Mouse (Mus musculus): ENCODE results near the gene Fuca1. TPM values are rescaled to one million over a fixed set of nuclear protein-coding genes. Genes with fewer than 3 reads are reported as not detected.

The Fuca1 gene
- polyA plus RNA-seq, 1 experiment from 2014 or later, result 70.1 TPM

DNA sequence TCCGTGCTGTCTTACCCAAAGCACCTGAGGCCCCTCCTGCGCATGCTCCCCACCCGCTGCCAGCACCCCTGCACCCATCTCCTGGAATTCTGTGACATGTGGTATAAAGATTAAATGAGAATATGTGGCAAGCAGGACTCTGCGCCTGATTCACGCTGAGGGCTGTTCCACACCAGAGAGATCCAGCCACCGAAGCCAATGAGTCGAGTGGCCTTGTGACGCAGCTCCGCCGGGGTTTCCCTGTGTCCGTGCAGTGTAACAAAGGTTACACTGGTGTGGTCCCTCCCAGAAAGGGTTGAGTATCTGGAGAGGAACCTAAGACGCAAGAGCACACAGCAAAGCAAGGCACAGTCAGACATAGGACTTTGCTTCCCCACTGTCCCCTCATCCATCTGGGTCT, 34.9 kb upstream of the Fuca1 start:
- H3K4me1 ChIP-seq (ENCODE audit: control insufficient read depth, insufficient read depth, low read length), result no peaks in the 10 kb centered on the region
- no peak overlapping the region for H3K9ac ChIP-seq (ENCODE audit: low read depth, low read length)
- WGBS, result 90% methylated on average over 12 of the region's 12 CpGs
- H3K9me3 ChIP-seq (replicated peaks; ENCODE audit: control insufficient read depth, low read length, poor library complexity, severe bottlenecking), result no peaks in the 10 kb centered on the region
- no peak overlapping the region for H3K27ac ChIP-seq (ENCODE audit: low read length)
- H3K36me3 ChIP-seq (ENCODE audit: control insufficient read depth, insufficient read depth, low read length), result no peaks in the 10 kb centered on the region
- ATAC-seq, result no peak
- H3K27me3 ChIP-seq (ENCODE audit: control insufficient read depth, insufficient read depth, low read depth, low read length), result no peaks in the 10 kb centered on the region
- H3K4me2 ChIP-seq (ENCODE audit: low read length), result no peak overlapping the region
- no peak overlapping the region for H3K4me3 ChIP-seq (ENCODE audit: low read depth, low read length)

- Histone ChIP-seq H3K9ac (ENCODE audit: low read depth, low read length) (no peak overlapping the region), H3K27ac (ENCODE audit: low read length) (no peak overlapping the region), H3K36me3 (ENCODE audit: control insufficient read depth, insufficient read depth, low read length) (no peaks in the 10 kb centered on the region), H3K4me2 (ENCODE audit: low read length) (no peak overlapping the region), H3K27me3 (ENCODE audit: control insufficient read depth, insufficient read depth, low read depth, low read length) (no peaks in the 10 kb centered on the region), H3K4me3 (ENCODE audit: low read depth, low read length) (no peak overlapping the region), H3K9me3 (replicated peaks; ENCODE audit: control insufficient read depth, low read length, poor library complexity, severe bottlenecking) (no peaks in the 10 kb centered on the region), H3K4me1 (ENCODE audit: control insufficient read depth, insufficient read depth, low read length) (no peaks in the 10 kb centered on the region)
- no peak for ATAC-seq
- 87% methylated on average over 4 of the region's 4 CpGs for WGBS
Observed at GRCm38 (mm10) chr4:135886184-135886583, 34.4 kb upstream of the Fuca1 start.

DNA sequence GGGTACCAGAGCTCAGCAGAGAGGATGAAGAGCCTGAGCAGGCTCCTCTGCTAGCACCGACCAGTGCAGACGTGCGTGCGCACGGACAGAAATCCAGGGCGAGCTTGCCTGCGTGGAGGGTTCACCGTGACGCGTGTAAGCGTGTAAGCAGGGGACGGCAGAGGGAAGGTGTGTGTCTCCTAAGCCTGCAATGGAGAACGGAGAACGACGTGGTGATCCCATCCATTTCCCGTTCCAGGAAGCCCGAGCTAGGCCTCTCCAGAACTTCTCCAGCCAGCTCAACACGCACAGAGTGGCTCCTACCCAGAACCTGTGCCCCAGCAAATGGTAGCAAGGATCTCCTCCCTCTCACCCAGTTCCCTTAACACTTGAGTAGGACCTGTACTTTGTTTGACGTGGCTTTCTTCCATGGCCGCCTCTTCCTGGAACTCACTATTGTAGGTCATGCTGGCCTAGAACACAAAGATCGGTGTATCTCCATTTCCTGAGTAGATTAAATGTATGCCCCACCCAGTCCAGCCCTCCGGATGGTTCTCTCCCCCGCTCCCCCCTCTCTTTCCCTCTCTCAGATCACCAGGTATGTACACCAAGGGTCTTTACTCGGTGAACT, 32.0 kb upstream of the Fuca1 start:
- 93% methylated on average over 24 of the region's 24 CpGs for WGBS
- H3K4me2 ChIP-seq (ENCODE audit: low read length), result no peak overlapping the region
- no peaks in the 10 kb centered on the region for H3K9me3 ChIP-seq (replicated peaks; ENCODE audit: control insufficient read depth, low read length, poor library complexity, severe bottlenecking)
- H3K4me3 ChIP-seq (ENCODE audit: low read depth, low read length), result no peak overlapping the region
- no peaks in the 10 kb centered on the region for H3K4me1 ChIP-seq (ENCODE audit: control insufficient read depth, insufficient read depth, low read length)
- H3K36me3 ChIP-seq (ENCODE audit: control insufficient read depth, insufficient read depth, low read length), result no peaks in the 10 kb centered on the region
- H3K27ac ChIP-seq (ENCODE audit: low read length), result no peak overlapping the region
- no peak overlapping the region for H3K9ac ChIP-seq (ENCODE audit: low read depth, low read length)
- H3K27me3 ChIP-seq (ENCODE audit: control insufficient read depth, insufficient read depth, low read depth, low read length), result no peaks in the 10 kb centered on the region
- no peak for ATAC-seq

- H3K27ac ChIP-seq (ENCODE audit: low read length), result no peak overlapping the region
- no peaks in the 10 kb centered on the region for H3K27me3 ChIP-seq (ENCODE audit: control insufficient read depth, insufficient read depth, low read depth, low read length)
- no peak overlapping the region for H3K4me3 ChIP-seq (ENCODE audit: low read depth, low read length)
- no peaks in the 10 kb centered on the region for H3K36me3 ChIP-seq (ENCODE audit: control insufficient read depth, insufficient read depth, low read length)
- H3K4me1 ChIP-seq (ENCODE audit: control insufficient read depth, insufficient read depth, low read length), result no peaks in the 10 kb centered on the region
- no peak overlapping the region for H3K4me2 ChIP-seq (ENCODE audit: low read length)
- H3K9me3 ChIP-seq (replicated peaks; ENCODE audit: control insufficient read depth, low read length, poor library complexity, severe bottlenecking), result no peaks in the 10 kb centered on the region
- 80% methylated on average over 7 of the region's 7 CpGs for WGBS
- no peak for ATAC-seq
- H3K9ac ChIP-seq (ENCODE audit: low read depth, low read length), result no peak overlapping the region
Observed at GRCm38 (mm10) chr4:135889146-135889883, 31.2 kb upstream of the Fuca1 start.

DNA sequence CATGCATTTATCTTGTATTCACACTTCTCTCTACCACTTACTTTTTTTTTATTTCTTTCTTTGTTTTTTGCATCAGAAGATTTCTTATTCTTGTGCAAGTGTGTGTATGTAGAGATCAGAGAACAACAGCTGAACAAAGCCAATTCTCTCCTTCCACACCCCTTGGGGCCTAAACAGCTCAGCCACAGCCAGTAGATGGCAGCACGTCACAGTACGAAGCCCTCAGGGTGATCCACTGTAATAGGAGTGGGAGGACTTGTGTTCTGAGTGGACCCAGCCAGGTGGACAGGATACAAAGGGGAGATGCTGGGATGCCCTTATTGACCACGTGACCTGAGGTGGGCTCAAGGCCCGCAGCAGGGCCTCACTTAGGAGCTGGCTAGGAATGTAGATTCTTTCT, 30.7 kb upstream of the Fuca1 start:
- no peak overlapping the region for H3K4me3 ChIP-seq (ENCODE audit: low read depth, low read length)
- no peaks in the 10 kb centered on the region for H3K36me3 ChIP-seq (ENCODE audit: control insufficient read depth, insufficient read depth, low read length)
- no peaks in the 10 kb centered on the region for H3K9me3 ChIP-seq (replicated peaks; ENCODE audit: control insufficient read depth, low read length, poor library complexity, severe bottlenecking)
- H3K4me1 ChIP-seq (ENCODE audit: control insufficient read depth, insufficient read depth, low read length), result no peaks in the 10 kb centered on the region
- no peak overlapping the region for H3K27ac ChIP-seq (ENCODE audit: low read length)
- no peak overlapping the region for H3K9ac ChIP-seq (ENCODE audit: low read depth, low read length)
- H3K4me2 ChIP-seq (ENCODE audit: low read length), result no peak overlapping the region
- no peaks in the 10 kb centered on the region for H3K27me3 ChIP-seq (ENCODE audit: control insufficient read depth, insufficient read depth, low read depth, low read length)
- no peak for ATAC-seq
- 8% methylated on average over 4 of the region's 4 CpGs for WGBS

DNA sequence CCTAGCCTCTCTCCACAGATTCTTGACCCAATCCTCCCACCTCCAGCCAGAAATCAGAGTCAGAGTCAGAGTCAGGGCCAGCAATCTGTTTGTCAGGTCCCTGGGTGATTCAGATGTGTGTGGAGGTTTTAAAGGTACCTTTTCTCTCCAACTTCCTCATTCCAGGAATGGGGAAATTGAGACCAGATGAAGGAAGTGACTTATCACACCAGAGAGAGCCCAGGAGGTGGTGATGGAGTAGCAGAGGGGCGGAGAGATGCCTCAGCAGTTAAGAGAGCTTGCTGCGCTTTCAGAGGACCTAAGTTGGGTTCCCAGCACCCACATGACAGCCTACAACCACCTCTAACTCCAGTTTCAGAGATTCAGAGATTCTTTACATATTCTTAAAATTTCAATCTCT, 29.0 kb upstream of the Fuca1 start:
- H3K4me1 ChIP-seq (ENCODE audit: control insufficient read depth, insufficient read depth, low read length), result no peaks in the 10 kb centered on the region
- H3K36me3 ChIP-seq (ENCODE audit: control insufficient read depth, insufficient read depth, low read length), result no peaks in the 10 kb centered on the region
- H3K27me3 ChIP-seq (ENCODE audit: control insufficient read depth, insufficient read depth, low read depth, low read length), result no peaks in the 10 kb centered on the region
- H3K4me2 ChIP-seq (ENCODE audit: low read length), result no peak overlapping the region
- no peaks in the 10 kb centered on the region for H3K9me3 ChIP-seq (replicated peaks; ENCODE audit: control insufficient read depth, low read length, poor library complexity, severe bottlenecking)
- 85% methylated on average over 2 of the region's 2 CpGs for WGBS
- no peak overlapping the region for H3K27ac ChIP-seq (ENCODE audit: low read length)
- no peak overlapping the region for H3K9ac ChIP-seq (ENCODE audit: low read depth, low read length)
- no peak for ATAC-seq
- no peak overlapping the region for H3K4me3 ChIP-seq (ENCODE audit: low read depth, low read length)

GRCm38 (mm10) chr4:135892884-135893283, 27.7 kb upstream of the Fuca1 start:
- WGBS, result 71% methylated on average over 4 of the region's 4 CpGs
- Histone ChIP-seq H3K27me3 (ENCODE audit: control insufficient read depth, insufficient read depth, low read depth, low read length) (no peaks in the 10 kb centered on the region), H3K36me3 (ENCODE audit: control insufficient read depth, insufficient read depth, low read length) (no peaks in the 10 kb centered on the region), H3K4me1 (ENCODE audit: control insufficient read depth, insufficient read depth, low read length) (no peaks in the 10 kb centered on the region), H3K27ac (ENCODE audit: low read length) (no peak overlapping the region), H3K4me2 (ENCODE audit: low read length) (no peak overlapping the region), H3K9me3 (replicated peaks; ENCODE audit: control insufficient read depth, low read length, poor library complexity, severe bottlenecking) (no peaks in the 10 kb centered on the region), H3K4me3 (ENCODE audit: low read depth, low read length) (no peak overlapping the region), H3K9ac (ENCODE audit: low read depth, low read length) (no peak overlapping the region)
- ATAC-seq, result no peak

- no peak within 1 kb of the TSS for H3K27ac ChIP-seq (ENCODE audit: low read length)
- H3K36me3 ChIP-seq (ENCODE audit: control insufficient read depth, insufficient read depth, low read length), result no peaks in the 10 kb centered on the region
- 60% methylated on average over 8 of the region's 8 CpGs for WGBS
- H3K9ac ChIP-seq (ENCODE audit: low read depth, low read length), result no peak within 1 kb of the TSS
- H3K4me2 ChIP-seq (ENCODE audit: low read length), result no peak within 1 kb of the TSS
- H3K4me3 ChIP-seq (ENCODE audit: low read depth, low read length), result no peak within 1 kb of the TSS
- ATAC-seq, result no peak
- no peaks in the 10 kb centered on the region for H3K9me3 ChIP-seq (replicated peaks; ENCODE audit: control insufficient read depth, low read length, poor library complexity, severe bottlenecking)
- H3K4me1 ChIP-seq (ENCODE audit: control insufficient read depth, insufficient read depth, low read length), result no peaks in the 10 kb centered on the region
- no peaks in the 10 kb centered on the region for H3K27me3 ChIP-seq (ENCODE audit: control insufficient read depth, insufficient read depth, low read depth, low read length)
Observed at GRCm38 (mm10) chr4:135895071-135895571, 25.4 kb upstream of the Fuca1 start, which contains the start of gene Cnr2. Gene Cnr2, plus strand, starts transcription at chr4:135895394.

- Histone ChIP-seq H3K9ac (ENCODE audit: low read depth, low read length) (no peak overlapping the region), H3K4me2 (ENCODE audit: low read length) (no peak overlapping the region), H3K27ac (ENCODE audit: low read length) (no peak overlapping the region), H3K27me3 (ENCODE audit: control insufficient read depth, insufficient read depth, low read depth, low read length) (no peaks in the 10 kb centered on the region), H3K9me3 (replicated peaks; ENCODE audit: control insufficient read depth, low read length, poor library complexity, severe bottlenecking) (no peaks in the 10 kb centered on the region), H3K4me3 (ENCODE audit: low read depth, low read length) (no peak overlapping the region), H3K36me3 (ENCODE audit: control insufficient read depth, insufficient read depth, low read length) (no peaks in the 10 kb centered on the region), H3K4me1 (ENCODE audit: control insufficient read depth, insufficient read depth, low read length) (no peaks in the 10 kb centered on the region)
- WGBS, result 74% methylated on average over 6 of the region's 6 CpGs
- no peak for ATAC-seq
Observed at GRCm38 (mm10) chr4:135896157-135896556, 24.4 kb upstream of the Fuca1 start.

Measured in midbrain, embryonic 16.5 days (tissue).